Mouse (Mus musculus) retina, adult 2 months (tissue): ENCODE data around the gene Rab34.

Experiments
- DNase-seq: peaks from one replicate; pipeline ENCODE4 v3.0.0-alpha.2; 2012; ENCODE audit warnings: low read depth, low spot score

Rab34 gene

GRCm38 (mm10) chr11:78164924-78165760 is 23.1 kb upstream of the Rab34 start, which contains the start of gene Traf4:
Gene Traf4 (minus strand): TSS chr11:78165589.
- peak; percentile 49 for DNase-seq

- no peak for DNase-seq
Observed at GRCm38 (mm10) chr11:78165761-78166109, 22.5 kb upstream of the Rab34 start.

DNA sequence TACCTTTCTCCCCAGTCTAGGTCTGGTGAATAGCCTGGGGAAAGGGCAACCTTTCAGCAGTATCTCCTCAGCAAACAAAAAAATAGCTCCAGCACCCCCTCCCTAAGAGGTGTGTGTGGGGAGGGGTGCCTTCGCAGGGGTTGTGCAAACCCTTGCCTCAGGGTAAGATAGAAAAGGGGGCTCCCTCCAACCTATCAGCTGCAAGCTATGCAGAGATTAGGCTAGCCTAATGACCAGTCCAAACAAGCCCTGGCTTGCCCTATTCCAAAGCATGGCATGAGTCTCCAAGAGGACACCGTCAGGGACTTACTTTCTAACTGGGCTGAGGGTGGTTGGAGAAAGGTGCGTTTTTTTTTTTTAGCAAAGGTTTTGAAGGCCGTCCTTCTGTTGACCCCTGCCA is 22.1 kb upstream of the Rab34 start:
- no peak for DNase-seq

DNA sequence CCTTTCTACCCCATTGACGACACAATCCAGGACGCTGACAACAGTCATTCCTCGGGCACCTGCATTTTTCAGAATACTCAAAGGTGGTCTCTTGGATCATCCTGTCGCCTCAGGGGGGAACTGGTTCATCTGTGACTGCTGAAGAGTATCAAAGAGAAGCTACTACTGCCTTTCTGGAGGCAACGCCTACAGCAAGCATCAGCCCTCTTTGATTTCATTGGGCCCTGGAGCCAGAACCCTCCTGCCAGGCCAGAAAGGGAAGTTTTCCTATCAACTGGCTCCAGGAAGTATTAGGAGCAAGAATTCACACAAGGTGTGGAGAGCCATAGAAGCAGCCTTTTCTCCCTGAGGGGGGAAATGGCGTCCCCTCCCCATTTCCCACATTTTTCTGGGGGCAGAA is 21.6 kb upstream of the Rab34 start:
- no peak for DNase-seq

GRCm38 (mm10) chr11:78167257-78167959 is 20.8 kb upstream of the Rab34 start:
- no peak for DNase-seq

- DNase-seq = no peak
Observed at GRCm38 (mm10) chr11:78168541-78169468, 19.4 kb upstream of the Rab34 start.

GRCm38 (mm10) chr11:78170306-78170705 is 17.9 kb upstream of the Rab34 start:
- no peak for DNase-seq

DNA sequence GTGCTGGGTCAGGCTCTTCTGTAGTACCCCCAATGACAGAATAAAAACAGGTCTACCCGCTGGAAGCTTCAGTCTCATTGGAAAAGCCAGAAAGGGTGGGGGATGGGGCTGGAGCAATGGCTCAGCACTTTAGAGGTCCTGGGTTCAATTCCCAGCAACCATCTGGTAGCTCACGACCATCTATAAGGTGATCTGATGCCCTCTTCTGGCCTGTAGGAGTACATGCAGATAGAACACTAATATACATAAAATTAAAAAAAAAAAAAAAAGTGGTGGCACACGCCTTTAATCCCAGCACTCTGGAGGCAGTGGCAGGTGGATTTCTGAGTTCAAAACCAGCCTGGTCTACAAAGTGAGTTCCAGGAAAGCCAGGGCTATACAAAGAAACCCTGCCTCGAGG is 16.9 kb upstream of the Rab34 start:
- DNase-seq = no peak

GRCm38 (mm10) chr11:78172034-78172747 is 16.0 kb upstream of the Rab34 start:
- DNase-seq = no peak

DNA sequence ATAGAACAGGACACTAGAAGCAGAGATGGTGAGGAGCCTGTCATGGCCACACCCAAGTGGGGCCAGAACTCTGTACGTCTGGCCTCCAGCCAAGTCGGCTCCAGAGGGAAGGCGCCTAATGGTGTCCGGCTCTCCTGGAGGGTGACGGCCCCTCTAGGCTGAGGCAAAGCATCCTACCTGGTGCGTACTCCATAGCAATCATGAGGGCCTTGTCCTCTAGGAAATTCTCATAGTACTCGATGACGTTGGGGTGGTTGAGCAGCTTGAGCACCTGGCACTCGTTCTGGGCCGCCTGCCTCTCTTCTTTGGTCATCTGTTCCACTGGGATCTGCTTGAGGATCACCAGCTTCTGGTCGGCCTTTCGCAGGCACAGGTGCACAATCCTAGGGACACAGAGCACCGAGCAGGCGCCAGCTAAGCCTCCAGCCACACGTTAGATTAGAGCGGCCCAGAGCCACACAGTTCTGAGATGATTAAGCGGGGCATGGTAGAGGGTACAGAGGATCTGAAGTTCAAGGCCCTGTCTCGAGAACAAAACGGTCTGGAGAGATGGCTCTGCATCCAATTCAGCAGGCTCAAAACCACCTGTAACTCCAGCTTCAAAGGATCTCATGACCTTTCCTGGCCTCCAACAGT is 15.4 kb upstream of the Rab34 start:
- no peak for DNase-seq

- DNase-seq = no peak
Observed at GRCm38 (mm10) chr11:78174506-78174905, 13.7 kb upstream of the Rab34 start.

- DNase-seq = no peak
Observed at GRCm38 (mm10) chr11:78175771-78176401, 12.3 kb upstream of the Rab34 start.

DNA sequence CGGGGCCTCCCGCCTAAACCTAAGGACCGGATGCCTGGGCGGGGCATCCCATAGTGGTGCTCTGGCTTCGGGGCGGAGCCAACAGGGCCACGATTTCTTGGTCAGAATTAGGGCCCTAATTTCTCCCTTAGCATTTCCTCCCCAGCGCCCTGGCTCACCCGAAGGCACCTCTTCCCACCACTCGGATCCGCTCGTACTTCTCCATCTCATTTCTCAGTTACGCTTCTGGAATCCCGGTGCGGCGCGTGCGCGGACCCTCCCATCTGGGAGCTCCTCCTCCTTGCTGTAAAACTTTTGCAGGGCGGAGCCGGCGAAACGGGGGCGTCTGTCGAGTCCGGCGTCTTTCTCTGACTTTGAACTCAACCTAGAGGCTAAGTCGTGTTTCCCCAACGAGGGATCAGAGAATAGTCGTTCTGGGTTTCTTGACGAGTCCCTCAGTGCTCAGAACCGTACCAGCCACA is 11.8 kb upstream of the Rab34 start, which contains the start of the genes Nek8 and Tlcd1:
TSS of gene Nek8 (minus strand) at position 274 of the 461 bp plus-strand sequence.
TSS of gene Tlcd1 (plus strand) at position 310 of the 461 bp plus-strand sequence.
- DNase-seq = peak; percentile 54

DNA sequence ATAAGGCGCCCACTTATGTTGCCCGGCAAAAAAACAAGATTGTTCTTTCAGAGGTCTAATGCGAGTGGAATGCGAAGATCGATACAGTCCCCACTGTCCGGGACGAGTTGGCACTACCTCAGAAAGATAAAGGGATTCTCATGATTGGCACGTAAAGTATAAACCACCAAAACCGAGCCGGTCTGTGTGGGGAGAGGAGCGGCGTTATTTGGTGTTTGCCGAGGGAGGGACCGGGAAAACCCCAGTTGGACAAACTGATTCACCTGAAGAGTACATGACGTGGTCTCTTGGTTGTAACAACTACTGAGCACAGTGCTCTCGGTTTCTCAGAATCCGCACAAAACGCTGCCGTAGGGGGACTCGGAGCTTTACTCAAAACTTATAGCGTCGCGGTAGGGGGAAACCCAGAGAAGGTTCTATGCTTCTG is 11.3 kb upstream of the Rab34 start:
- DNase-seq = no peak

DNA sequence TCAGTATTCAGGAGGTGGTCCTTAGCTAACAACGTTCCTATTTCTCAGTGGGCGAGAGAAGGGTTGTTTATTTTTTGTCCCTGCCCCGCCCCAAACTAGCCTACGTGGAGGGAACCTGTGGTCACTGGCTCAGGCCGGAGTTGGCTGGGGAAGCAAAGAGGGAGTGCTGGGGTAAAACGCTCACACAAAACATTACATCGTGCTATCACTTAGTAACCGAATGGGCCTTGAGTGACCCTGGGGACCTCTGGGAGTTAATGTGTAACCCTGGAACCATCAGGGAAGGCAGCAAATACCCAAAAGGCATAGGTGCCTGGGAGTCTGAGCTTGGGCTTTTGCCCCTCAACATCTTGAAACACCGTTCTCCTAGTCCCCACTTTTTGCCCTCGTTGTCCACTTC is 10.8 kb upstream of the Rab34 start:
- no peak for DNase-seq

GRCm38 (mm10) chr11:78177903-78178858 is 10.0 kb upstream of the Rab34 start:
- DNase-seq = peak; percentile 71

GRCm38 (mm10) chr11:78178859-78179437 is 9.3 kb upstream of the Rab34 start:
- no peak for DNase-seq

DNA sequence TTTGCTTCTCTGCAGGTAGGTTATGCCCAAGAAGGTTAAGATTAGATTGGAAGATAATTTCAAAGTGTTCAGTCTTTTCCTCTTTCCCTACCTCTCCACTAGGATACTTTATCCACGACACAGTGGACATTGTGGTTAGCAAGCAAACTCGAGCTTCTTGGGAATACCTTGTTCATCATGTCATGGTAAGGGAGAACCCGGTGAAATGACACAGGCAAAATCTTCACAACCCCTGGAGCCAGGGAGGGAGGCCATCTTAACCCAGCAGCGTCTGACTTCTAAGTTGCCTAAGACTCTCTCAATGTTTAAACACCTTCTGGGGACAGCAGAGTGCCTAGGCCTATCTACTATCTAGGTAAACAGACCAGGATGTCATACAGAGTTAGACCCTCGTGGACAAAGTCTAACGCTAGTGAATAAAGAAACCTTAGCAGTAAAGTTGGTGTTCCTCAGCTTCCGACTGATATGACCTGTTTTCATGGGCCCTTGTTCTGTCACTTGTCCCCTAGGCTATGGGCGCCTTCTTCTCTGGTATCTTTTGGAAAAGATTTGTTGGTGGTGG is 8.7 kb upstream of the Rab34 start:
- DNase-seq = no peak
